Mouse (Mus musculus) CH12.LX (cell line): ENCODE data around the gene Tepsin. TPM values are rescaled to one million over a fixed set of nuclear protein-coding genes. Genes with fewer than 3 reads are reported as not detected.

Experiments
- DNase-seq: peaks from one replicate; pipeline ENCODE4 v3.0.0-alpha.2; 2013; ENCODE audit errors: extremely low read depth
- H3K27ac ChIP-seq: 2 replicates; pipeline ENCODE4 v1.5.1; 2012; ENCODE audit warnings: low read depth, mild to moderate bottlenecking, control low read depth, moderate library complexity; ENCODE audit not compliant: insufficient read depth
- H3K27me3 ChIP-seq: replicated peaks from 2 replicates; pipeline ENCODE3; 2012; ENCODE audit warnings: inconsistent platforms
- H3K36me3 ChIP-seq, 2 experiments: replicated peaks in 1 of 2; 2 replicates each; pipeline versions ENCODE3 to v1.6.1; 2012; ENCODE audit warnings: inconsistent platforms in 1 of 2, low read length in 1 of 2, mild to moderate bottlenecking in 1 of 2, mixed read lengths in 1 of 2, moderate library complexity in 1 of 2; ENCODE audit not compliant: control insufficient read depth in 1 of 2, insufficient read depth in 1 of 2
- H3K4me1 ChIP-seq, 2 experiments: 2 replicates each; pipeline ENCODE4 v1.6.1; 2012; ENCODE audit warnings: inconsistent platforms in 1 of 2, moderate library complexity in 1 of 2; ENCODE audit not compliant: insufficient read depth in 2 of 2, control insufficient read depth in 1 of 2
- H3K4me2 ChIP-seq: 2 replicates; pipeline ENCODE4 v1.6.1; 2012; ENCODE audit warnings: low read depth, mild to moderate bottlenecking, control low read depth; ENCODE audit not compliant: poor library complexity, insufficient read depth, severe bottlenecking
- H3K4me3 ChIP-seq, 3 experiments: fragments of 150-350 bp in 1 of 3; sonication (generic) in 1 of 3; replicated peaks in 1 of 3; 2 replicates each; pipeline versions ENCODE3 to v1.5.1; 2011 to 2012; ENCODE audit warnings: low read depth in 2 of 3, low read length in 2 of 3, mild to moderate bottlenecking in 2 of 3, moderate library complexity in 2 of 3, control low read depth in 1 of 3, improper control_type of control experiment in 1 of 3, inconsistent platforms in 1 of 3, mixed read lengths in 1 of 3; ENCODE audit not compliant: poor library complexity in 1 of 3
- H3K79me2 ChIP-seq: replicated peaks from 2 replicates; pipeline ENCODE4 v1.6.1; 2012; ENCODE audit warnings: mild to moderate bottlenecking, moderate library complexity; ENCODE audit not compliant: control insufficient read depth, poor library complexity, insufficient read depth, severe bottlenecking; ENCODE audit errors: extremely low read depth
- H3K9ac ChIP-seq: 2 replicates; pipeline ENCODE4 v1.6.1; 2012; ENCODE audit warnings: low read depth, mild to moderate bottlenecking, control low read depth, moderate library complexity; ENCODE audit not compliant: insufficient read depth
- H3K9me3 ChIP-seq: replicated peaks from 2 replicates; pipeline ENCODE3; 2012; ENCODE audit warnings: low read length, inconsistent platforms, mixed read lengths
- BHLHE40 ChIP-seq: IDR thresholded peaks from 2 replicates; pipeline ENCODE4 v1.6.1; 2011; ENCODE audit warnings: mild to moderate bottlenecking, low read depth, low read length, improper control_type of control experiment
- CHD1 ChIP-seq: IDR thresholded peaks from 2 replicates; pipeline ENCODE4 v1.6.1; 2012; ENCODE audit warnings: low read depth, low read length, improper control_type of control experiment, inconsistent platforms
- CHD2 ChIP-seq: IDR thresholded peaks from 2 replicates; pipeline ENCODE4 v1.6.1; 2011; ENCODE audit warnings: low read length, improper control_type of control experiment
- EP300 ChIP-seq: IDR thresholded peaks from 2 replicates; pipeline ENCODE4 v1.6.1; 2011; ENCODE audit warnings: low read length, improper control_type of control experiment
- GABPA ChIP-seq: IDR thresholded peaks from 2 replicates; pipeline ENCODE4 v1.6.1; 2012; ENCODE audit warnings: low read depth, low read length, improper control_type of control experiment, inconsistent platforms; ENCODE audit not compliant: insufficient replicate concordance
- HCFC1 ChIP-seq: IDR thresholded peaks from 2 replicates; pipeline ENCODE4 v1.6.1; 2012; ENCODE audit warnings: low read depth, mild to moderate bottlenecking, inconsistent platforms, low read length, improper control_type of control experiment
- IRF4 ChIP-seq: IDR thresholded peaks from 2 replicates; pipeline ENCODE4 v1.6.1; 2014; ENCODE audit warnings: low read depth, mild to moderate bottlenecking, inconsistent platforms, low read length, improper control_type of control experiment
- JUND ChIP-seq: conservative IDR thresholded peaks from 2 replicates; pipeline ENCODE4 v1.6.1; 2011; ENCODE audit warnings: low read depth, low read length, improper control_type of control experiment
- MAFK ChIP-seq: IDR thresholded peaks from 2 replicates; pipeline ENCODE4 v1.6.1; 2011; ENCODE audit warnings: low read length, improper control_type of control experiment; ENCODE audit not compliant: insufficient replicate concordance
- MAX ChIP-seq: IDR thresholded peaks from 2 replicates; pipeline ENCODE4 v1.6.1; 2011; ENCODE audit warnings: low read length, improper control_type of control experiment
- MXI1 ChIP-seq: IDR thresholded peaks from 2 replicates; pipeline ENCODE4 v1.6.1; 2011; ENCODE audit warnings: mild to moderate bottlenecking, low read depth, low read length, improper control_type of control experiment
- NELFE ChIP-seq: IDR thresholded peaks from 2 replicates; pipeline ENCODE4 v1.6.1; 2011; ENCODE audit warnings: low read depth, low read length, improper control_type of control experiment
- PAX5 ChIP-seq: IDR thresholded peaks from 2 replicates; pipeline ENCODE4 v1.6.1; 2012; ENCODE audit warnings: low read length, inconsistent platforms, mixed read lengths
- POLR2AphosphoS2 ChIP-seq: IDR thresholded peaks from 2 replicates; pipeline ENCODE4 v1.6.1; 2011; ENCODE audit warnings: low read depth, low read length, improper control_type of control experiment
- RCOR1 ChIP-seq: conservative IDR thresholded peaks from 2 replicates; pipeline ENCODE4 v1.6.1; 2012; ENCODE audit warnings: low read depth, mild to moderate bottlenecking, inconsistent platforms, low read length, improper control_type of control experiment
- TCF12 ChIP-seq: IDR thresholded peaks from 2 replicates; pipeline ENCODE4 v1.6.1; 2014; ENCODE audit warnings: low read depth, mild to moderate bottlenecking, inconsistent platforms, low read length, improper control_type of control experiment
- ZKSCAN1 ChIP-seq: IDR thresholded peaks from 2 replicates; pipeline ENCODE4 v1.6.1; 2012; ENCODE audit warnings: low read depth, inconsistent platforms, low read length, improper control_type of control experiment, borderline replicate concordance
- dilution Hi-C: fragments of 300-500 bp; cut with MboI; formaldehyde crosslinking; loops from 2 replicates; pipeline ENCODE4 v1.14.3; 2020; ENCODE audit warnings: low sequenced_read_pairs; ENCODE audit not compliant: extremely low pct_unique_long_range_greater_than_20kb, extremely low pct_ligation_motif_present
- in situ Hi-C: fragments of 300-500 bp; cut with MboI; formaldehyde crosslinking; loops from 3 replicates; pipeline ENCODE4 v1.14.3; 2019; ENCODE audit warnings: low sequenced_read_pairs, low pct_ligation_motif_present, low pct_unique_long_range_greater_than_20kb, mixed read lengths
- polyA plus RNA-seq: library from polyadenylated mRNA; unstranded; fragments of >175 nt; gene quantifications from 2 replicates; pipeline ENCODE4 v1.2.1, GENCODE M21; 2012; ENCODE audit warnings: low read depth; ENCODE audit not compliant: insufficient read length
- total RNA-seq, 2 experiments: library from RNA; depleted of rRNA; stranded (reverse); fragments of 300-350 nt in 1 of 2; fragments of >200 nt in 1 of 2; gene quantifications; 2 replicates each; pipeline ENCODE4 v1.2.3; 2012 to 2014

Gene Tepsin
- total and polyA plus RNA-seq, 3 experiments, result 13.7 to 22.1 (median 14.2) TPM

DNA sequence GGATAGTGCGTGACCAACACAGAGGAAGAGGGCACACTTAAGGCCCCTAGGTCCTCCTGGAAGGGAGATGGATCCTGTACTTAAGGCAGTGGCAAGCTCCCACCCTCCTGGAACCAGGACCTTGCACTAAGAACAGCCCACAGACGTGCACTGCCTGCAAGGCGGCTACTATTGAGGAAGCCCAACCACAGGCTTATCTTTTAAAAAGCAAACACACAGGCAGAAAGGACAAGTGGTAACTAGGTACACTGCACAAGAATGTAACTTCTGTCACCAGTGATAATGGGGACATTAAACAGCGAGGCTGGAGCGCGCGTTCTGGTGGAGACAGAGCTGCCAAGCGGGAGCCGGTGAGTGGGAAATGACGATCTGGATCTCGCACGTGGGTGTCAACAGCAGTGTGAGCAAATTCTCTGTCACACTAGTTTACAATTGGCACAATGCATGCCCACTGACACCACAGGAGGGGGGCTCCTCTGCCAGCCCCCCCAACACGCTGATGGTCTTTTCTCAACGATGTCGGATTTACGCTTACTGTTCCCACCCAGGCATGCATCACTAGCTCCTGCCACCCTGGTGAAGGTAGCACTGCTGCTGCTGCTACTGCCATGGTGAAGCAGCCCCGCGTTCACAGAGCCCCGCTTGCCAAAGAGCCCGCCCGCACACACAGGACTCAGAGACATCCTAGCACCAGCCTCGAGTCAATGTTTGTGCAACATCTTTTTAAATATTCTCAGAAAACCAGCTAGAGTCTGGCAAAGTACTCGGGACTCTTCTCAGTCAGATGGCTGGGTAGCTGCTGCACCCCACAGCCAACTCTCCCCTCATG, 38.5 kb upstream of the Tepsin start:
- H3K9me3 ChIP-seq, result no peaks in the 10 kb centered on the region
- peaks cover 0 to 15% of the 10 kb centered on the region in 2 experiments; a peak in 2 of 4 replicates for H3K4me1 ChIP-seq
- H3K27me3 ChIP-seq, result no peaks in the 10 kb centered on the region
- TF ChIP-seq ZKSCAN1 (no peak), MXI1 (no peak), POLR2AphosphoS2 (no peak), BHLHE40 (no peak), MAFK (no peak), MAX (no peak)
- no peaks in the 10 kb centered on the region for H3K79me2 ChIP-seq
- dilution Hi-C loops, result no loop called here
- H3K4me2 ChIP-seq, result no peak overlapping the region
- H3K27ac ChIP-seq, result no peak overlapping the region
- no peak for DNase-seq
- peaks cover 74 to 91% of the 10 kb centered on the region in 2 experiments for H3K36me3 ChIP-seq
- no peak overlapping the region for H3K9ac ChIP-seq
- in situ Hi-C loops, result no loop called here
- H3K4me3 ChIP-seq, result no peak overlapping the region

- in situ Hi-C loops (no loop called here), dilution Hi-C loops (no loop called here)
- Histone ChIP-seq H3K79me2 (no peaks in the 10 kb centered on the region), H3K27me3 (no peaks in the 10 kb centered on the region), H3K9me3 (no peaks in the 10 kb centered on the region), H3K36me3 (peaks cover 80 to 93% of the 10 kb centered on the region in 2 experiments), H3K4me1 (peaks cover 0 to 14% of the 10 kb centered on the region in 2 experiments; a peak in 2 of 4 replicates), H3K4me3 (no peak overlapping the region), H3K9ac (no peak overlapping the region), H3K4me2 (no peak overlapping the region), H3K27ac (no peak overlapping the region)
- no peak for DNase-seq
- no peak for TF ChIP-seq IRF4
These were observed 37.7 kb upstream of the Tepsin start for GRCm38 (mm10) chr11:120136195-120136594.

DNA sequence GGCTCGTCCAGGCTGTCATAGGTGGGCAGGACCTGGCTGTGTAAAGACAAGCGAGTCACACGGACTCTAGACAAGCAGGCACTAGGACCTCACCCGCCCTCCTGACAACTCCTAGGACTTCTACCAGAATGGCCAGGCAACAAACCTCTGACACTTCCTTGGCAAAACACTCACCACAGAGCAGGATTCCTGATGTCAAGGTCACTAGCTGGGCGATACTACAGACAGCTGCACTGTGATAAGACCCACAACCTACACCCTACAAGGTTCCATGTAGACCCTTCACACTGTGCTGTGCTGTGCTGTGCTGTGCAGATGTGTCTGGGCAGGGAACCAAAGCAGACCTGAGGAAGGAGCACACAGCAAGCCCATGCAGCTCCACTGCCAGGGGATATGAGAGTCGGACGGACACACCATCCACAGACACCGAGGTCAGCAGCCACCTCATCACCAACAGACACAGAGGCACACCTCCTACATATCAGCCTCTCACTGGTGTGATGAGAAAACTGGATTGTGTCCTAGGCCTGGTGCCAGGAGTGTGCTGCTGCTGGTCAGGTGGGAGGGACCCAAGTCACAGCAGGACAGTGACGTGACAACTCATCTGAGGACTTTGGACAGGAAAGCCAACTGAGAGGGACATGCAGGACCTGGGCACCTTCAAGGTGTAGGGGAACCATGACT, 36.5 kb upstream of the Tepsin start:
- DNase-seq, result no peak
- Histone ChIP-seq H3K4me1 (peaks cover 0 to 11% of the 10 kb centered on the region in 2 experiments; a peak in 2 of 4 replicates), H3K36me3 (peaks cover 81 to 94% of the 10 kb centered on the region in 2 experiments), H3K9me3 (no peaks in the 10 kb centered on the region), H3K27ac (no peak overlapping the region), H3K9ac (no peak overlapping the region), H3K4me2 (no peak overlapping the region), H3K27me3 (no peaks in the 10 kb centered on the region), H3K79me2 (no peaks in the 10 kb centered on the region), H3K4me3 (no peak overlapping the region)
- in situ Hi-C loops, result no loop called here
- TF ChIP-seq CHD1 (no peak), MAX (no peak), TCF12 (no peak), EP300 (no peak), HCFC1 (no peak), CHD2 (no peak), GABPA (no peak), NELFE (no peak), POLR2AphosphoS2 (no peak), BHLHE40 (no peak), PAX5 (no peak), JUND (no peak), RCOR1 (no peak)
- dilution Hi-C loops, result no loop called here
